Mouse (Mus musculus): ENCODE data around the gene Chmp5.

DNA sequence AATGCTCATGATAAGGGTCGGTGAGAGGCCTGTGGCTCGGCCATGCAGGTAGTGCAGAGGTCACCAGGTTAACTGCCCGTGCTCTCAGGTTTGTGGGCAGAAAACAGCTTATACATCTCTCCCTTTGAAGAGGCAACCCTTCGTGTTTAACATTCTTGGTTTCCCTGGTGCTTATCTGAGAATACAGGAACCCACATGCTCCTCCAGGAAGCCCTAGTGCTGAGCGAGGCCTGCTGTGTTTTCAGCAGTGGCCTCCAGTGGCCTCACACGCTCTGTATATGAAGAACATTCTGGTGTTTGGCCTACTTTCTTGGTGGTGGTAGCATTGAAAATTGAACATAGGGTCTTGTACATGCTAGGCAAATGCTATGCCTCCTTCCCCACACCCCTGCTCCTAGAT lies 7.7 kb downstream of the Chmp5 start:
- TF ChIP-seq CTCF (IDR thresholded peaks at IDR 0.05; ENCODE audit: control insufficient read depth, insufficient read depth, low read length) (no peak), POLR2A (IDR thresholded peaks at IDR 0.05; ENCODE audit: borderline replicate concordance, control insufficient read depth, low read depth, low read length) (no peak)

Measured in bone marrow, adult 2 months (tissue).